Mouse (Mus musculus) stomach, embryonic 15.5 days (tissue): ENCODE measurements at regions not wholly inside any gene's neighbourhood (a gene's known extent, or its start where the extent isn't known, plus 50 kb on each side); places are given as distances from the start of the nearest gene placed in this dataset.

Experiments
- ATAC-seq: fragments of 200-750 bp; cut with Nextera tagmentation; 2 replicates; pipeline ENCODE4 v1.8.0; 2017; ENCODE audit warnings: low read depth, moderate number of reproducible peaks, moderate TSS enrichment; ENCODE audit not compliant: insufficient read depth, low FRiP score
- H3K27ac ChIP-seq: fragments of 300-500 bp; sonication (generic); 2 replicates; pipeline ENCODE4 v1.5.1; 2015; ENCODE audit warnings: mild to moderate bottlenecking, inconsistent platforms
- H3K27me3 ChIP-seq: fragments of 300-500 bp; sonication (generic); replicated peaks from 2 replicates; pipeline ENCODE4 v1.6.1; 2015; ENCODE audit warnings: inconsistent platforms
- H3K36me3 ChIP-seq: fragments of 300-500 bp; sonication (generic); 2 replicates; pipeline ENCODE4 v1.6.1; 2015; ENCODE audit warnings: inconsistent platforms
- H3K4me1 ChIP-seq: fragments of 300-500 bp; sonication (generic); 2 replicates; pipeline ENCODE4 v1.6.1; 2015; ENCODE audit warnings: inconsistent platforms
- H3K4me2 ChIP-seq: fragments of 300-500 bp; sonication (generic); 2 replicates; pipeline ENCODE4 v1.6.1; 2015; ENCODE audit warnings: mild to moderate bottlenecking, inconsistent platforms
- H3K4me3 ChIP-seq: fragments of 300-500 bp; sonication (generic); replicated peaks from 2 replicates; pipeline ENCODE4 v1.5.1; 2015; ENCODE audit warnings: inconsistent platforms
- H3K9ac ChIP-seq: fragments of 300-500 bp; sonication (generic); 2 replicates; pipeline ENCODE4 v1.6.1; 2015; ENCODE audit warnings: inconsistent platforms
- H3K9me3 ChIP-seq: fragments of 300-500 bp; sonication (generic); 2 replicates; pipeline ENCODE4 v1.6.1; 2016; ENCODE audit warnings: inconsistent platforms
- WGBS: fragments of 180-500 bp; shearing (Covaris S2); methylation state at CpG from one replicate; pipeline ENCODE4 v1.1.7; 2015; 5-methylcytosine and 5-hydroxymethylcytosine counted together

- H3K27me3 ChIP-seq = no peaks in the 10 kb centered on the region
- H3K9me3 ChIP-seq = no peaks in the 10 kb centered on the region
- no peaks in the 10 kb centered on the region for H3K36me3 ChIP-seq
- ATAC-seq = no peak
- no peak overlapping the region for H3K27ac ChIP-seq
- H3K9ac ChIP-seq = no peak overlapping the region
- no peak overlapping the region for H3K4me2 ChIP-seq
- 68% methylated on average over 4 of the region's 4 CpGs for WGBS
- no peaks in the 10 kb centered on the region for H3K4me1 ChIP-seq
- no peak overlapping the region for H3K4me3 ChIP-seq
Measured at GRCm38 (mm10) chr4:9047151-9047550, 808.3 kb upstream of the Car8 start.

GRCm38 (mm10) chr4:9046436-9046835 is 807.6 kb upstream of the Car8 start:
- no peak overlapping the region for H3K4me2 ChIP-seq
- H3K36me3 ChIP-seq = no peaks in the 10 kb centered on the region
- WGBS = 86% methylated on average over 14 of the region's 14 CpGs
- ATAC-seq = no peak
- H3K27ac ChIP-seq = no peak overlapping the region
- H3K9ac ChIP-seq = no peak overlapping the region
- H3K27me3 ChIP-seq = no peaks in the 10 kb centered on the region
- no peaks in the 10 kb centered on the region for H3K9me3 ChIP-seq
- H3K4me3 ChIP-seq = no peak overlapping the region
- no peaks in the 10 kb centered on the region for H3K4me1 ChIP-seq

- Histone ChIP-seq H3K36me3 (no peaks in the 10 kb centered on the region), H3K27me3 (no peaks in the 10 kb centered on the region), H3K27ac (no peak overlapping the region), H3K4me1 (no peaks in the 10 kb centered on the region), H3K9ac (no peak overlapping the region), H3K4me2 (no peak overlapping the region), H3K4me3 (no peak overlapping the region), H3K9me3 (no peaks in the 10 kb centered on the region)
- ATAC-seq = no peak
- 63% methylated on average over 4 of the region's 4 CpGs for WGBS
Measured at GRCm38 (mm10) chr4:9046030-9046429, 807.2 kb upstream of the Car8 start.

DNA sequence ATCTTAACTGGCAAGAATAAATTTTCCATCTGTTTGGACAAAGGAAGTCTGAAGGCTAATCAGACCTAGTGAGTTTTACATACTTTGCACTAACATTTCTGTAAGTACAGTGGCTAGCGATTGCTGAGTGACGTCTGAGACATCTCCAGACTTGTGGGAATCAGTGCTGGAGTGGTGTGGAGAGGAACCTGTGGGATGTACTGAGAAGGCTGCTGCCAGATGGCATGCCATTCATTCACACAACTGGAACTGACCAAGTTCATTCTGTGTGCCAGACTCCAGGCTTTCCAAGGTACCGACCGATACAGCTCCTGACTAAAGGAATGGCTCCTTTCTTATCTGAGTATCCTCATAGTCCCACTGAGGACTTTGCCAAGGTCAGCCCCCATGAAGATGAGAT is 797.2 kb upstream of the Car8 start:
- no peaks in the 10 kb centered on the region for H3K9me3 ChIP-seq
- no peaks in the 10 kb centered on the region for H3K36me3 ChIP-seq
- 70% methylated on average over 4 of the region's 4 CpGs for WGBS
- ATAC-seq = no peak
- H3K27ac ChIP-seq = no peak overlapping the region
- H3K4me1 ChIP-seq = no peaks in the 10 kb centered on the region
- no peak overlapping the region for H3K9ac ChIP-seq
- no peak overlapping the region for H3K4me2 ChIP-seq
- no peak overlapping the region for H3K4me3 ChIP-seq
- no peaks in the 10 kb centered on the region for H3K27me3 ChIP-seq

DNA sequence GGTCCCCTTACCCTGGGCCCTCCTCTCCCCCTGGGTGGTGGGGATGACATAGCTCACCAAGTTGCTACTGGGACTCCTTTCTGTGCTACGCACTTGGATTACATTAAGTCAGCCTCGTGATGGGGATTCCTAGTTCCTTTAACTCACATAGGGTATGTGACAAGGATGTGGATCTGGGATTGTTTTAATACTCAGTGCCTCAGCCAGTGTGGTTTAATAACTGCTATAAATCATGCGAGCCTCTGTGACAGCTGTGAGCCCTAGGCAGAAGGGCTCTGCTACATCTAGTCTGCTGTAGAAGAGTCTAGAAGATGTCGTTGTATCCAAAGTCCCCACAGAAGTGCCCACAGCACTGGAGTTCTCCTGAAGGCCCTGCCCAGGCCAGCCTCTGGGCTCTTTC is 796.5 kb upstream of the Car8 start:
- Histone ChIP-seq H3K4me3 (no peak overlapping the region), H3K9me3 (no peaks in the 10 kb centered on the region), H3K9ac (no peak overlapping the region), H3K27me3 (no peaks in the 10 kb centered on the region), H3K27ac (no peak overlapping the region), H3K36me3 (no peaks in the 10 kb centered on the region), H3K4me2 (no peak overlapping the region), H3K4me1 (no peaks in the 10 kb centered on the region)
- ATAC-seq = 0 out of 2 replicates have a peak, but pooled peaks have one; percentile 27
- WGBS = 57% methylated on average over 4 of the region's 4 CpGs

GRCm38 (mm10) chr4:9034280-9034679 is 795.4 kb upstream of the Car8 start:
- Histone ChIP-seq H3K27ac (no peak overlapping the region), H3K4me3 (no peak overlapping the region), H3K9ac (no peak overlapping the region), H3K4me2 (no peak overlapping the region), H3K27me3 (no peaks in the 10 kb centered on the region), H3K9me3 (no peaks in the 10 kb centered on the region), H3K36me3 (no peaks in the 10 kb centered on the region), H3K4me1 (no peaks in the 10 kb centered on the region)
- 49% methylated on average over 4 of the region's 4 CpGs for WGBS
- no peak for ATAC-seq

DNA sequence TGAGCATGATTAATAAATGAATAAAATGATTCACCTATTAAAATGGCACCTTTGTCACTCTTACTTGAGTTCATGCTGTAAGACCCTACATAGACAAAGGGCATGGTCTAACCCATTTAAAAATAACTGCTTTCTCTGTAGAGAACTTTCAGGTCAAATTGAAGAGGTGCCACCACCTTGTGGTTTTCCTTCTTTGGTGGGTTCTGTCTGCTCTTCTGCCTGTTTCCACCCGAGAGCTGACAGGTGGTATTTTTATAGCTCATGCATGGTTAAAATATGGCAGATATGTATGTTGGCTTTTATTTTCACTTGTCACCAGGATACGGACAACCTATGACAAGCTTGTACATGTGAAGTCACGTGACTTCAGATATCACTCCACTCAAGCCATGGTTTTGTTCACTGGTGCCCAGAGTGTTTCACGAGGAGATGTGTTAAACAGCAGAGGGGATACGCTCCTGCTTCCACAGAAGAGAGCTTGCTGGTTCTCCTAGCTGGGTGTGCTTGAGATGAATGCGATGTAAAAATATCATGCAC is 794.3 kb upstream of the Car8 start:
- WGBS = 87% methylated on average over 6 of the region's 6 CpGs
- Histone ChIP-seq H3K27ac (no peak overlapping the region), H3K4me1 (no peaks in the 10 kb centered on the region), H3K9me3 (no peaks in the 10 kb centered on the region), H3K4me2 (no peak overlapping the region), H3K9ac (no peak overlapping the region), H3K4me3 (no peak overlapping the region), H3K27me3 (no peaks in the 10 kb centered on the region), H3K36me3 (no peaks in the 10 kb centered on the region)
- ATAC-seq = no peak

GRCm38 (mm10) chr4:9031634-9032033 is 792.8 kb upstream of the Car8 start:
- H3K27me3 ChIP-seq = no peaks in the 10 kb centered on the region
- 51% methylated on average over 6 of the region's 6 CpGs for WGBS
- no peak for ATAC-seq
- H3K27ac ChIP-seq = no peak overlapping the region
- H3K9ac ChIP-seq = no peak overlapping the region
- no peaks in the 10 kb centered on the region for H3K9me3 ChIP-seq
- no peak overlapping the region for H3K4me2 ChIP-seq
- H3K4me3 ChIP-seq = no peak overlapping the region
- H3K4me1 ChIP-seq = peaks cover 3% of the 10 kb centered on the region; the same call in 1 of the 2 replicates
- H3K36me3 ChIP-seq = no peaks in the 10 kb centered on the region

- peak overlapping the region; percentile 89 for H3K4me2 ChIP-seq
- no peaks in the 10 kb centered on the region for H3K27me3 ChIP-seq
- WGBS = 25% methylated on average over 6 of the region's 6 CpGs
- H3K4me1 ChIP-seq = peaks cover 3% of the 10 kb centered on the region; the same call in 1 of the 2 replicates
- H3K9ac ChIP-seq = no peak overlapping the region
- no peaks in the 10 kb centered on the region for H3K9me3 ChIP-seq
- no peak overlapping the region for H3K27ac ChIP-seq
- no peak for ATAC-seq
- peak overlapping the region; percentile 44 for H3K4me3 ChIP-seq
- H3K36me3 ChIP-seq = no peaks in the 10 kb centered on the region
Measured at GRCm38 (mm10) chr4:9028946-9029345, 790.1 kb upstream of the Car8 start.

- no peak for ATAC-seq
- Histone ChIP-seq H3K9ac (no peak overlapping the region), H3K27me3 (no peaks in the 10 kb centered on the region), H3K4me1 (peaks cover 3% of the 10 kb centered on the region; the same call in 1 of the 2 replicates), H3K4me3 (peak overlapping the region; percentile 44), H3K36me3 (no peaks in the 10 kb centered on the region), H3K4me2 (peak overlapping the region; percentile 89), H3K9me3 (no peaks in the 10 kb centered on the region), H3K27ac (no peak overlapping the region)
- 0% methylated on average over 12 of the region's 12 CpGs for WGBS
Measured at GRCm38 (mm10) chr4:9028475-9028874, 789.6 kb upstream of the Car8 start.

GRCm38 (mm10) chr4:9027798-9028404 is 789.1 kb upstream of the Car8 start:
- Histone ChIP-seq H3K27me3 (no peaks in the 10 kb centered on the region), H3K4me2 (peak overlapping the region; percentile 89), H3K9ac (peak overlapping the region; percentile 20; the same call in 1 of the 2 replicates), H3K36me3 (no peaks in the 10 kb centered on the region), H3K27ac (no peak overlapping the region), H3K4me3 (peak overlapping the region; percentile 44), H3K4me1 (peaks cover 3% of the 10 kb centered on the region; the same call in 1 of the 2 replicates), H3K9me3 (no peaks in the 10 kb centered on the region)
- peak; percentile 85; the same call in 1 of the 2 replicates for ATAC-seq
- under 1% methylated on average over 30 of the region's 30 CpGs for WGBS

GRCm38 (mm10) chr4:9027383-9027782 is 788.5 kb upstream of the Car8 start:
- Histone ChIP-seq H3K4me1 (peaks cover 3% of the 10 kb centered on the region; the same call in 1 of the 2 replicates), H3K9ac (no peak overlapping the region), H3K27me3 (no peaks in the 10 kb centered on the region), H3K4me2 (peak overlapping the region; percentile 89), H3K36me3 (no peaks in the 10 kb centered on the region), H3K4me3 (no peak overlapping the region; the same call in 1 of the 2 replicates), H3K27ac (no peak overlapping the region), H3K9me3 (no peaks in the 10 kb centered on the region)
- WGBS = 11% methylated on average over 7 of the region's 7 CpGs
- no peak for ATAC-seq
